Mouse (Mus musculus) embryonic facial prominence, embryonic 12.5 days (tissue): Measurements from ENCODE around the gene Barx1. TPM values are rescaled to one million over a fixed set of nuclear protein-coding genes. Genes with fewer than 3 reads are reported as not detected.

Source experiments
- ATAC-seq: fragments of 200-750 bp; cut with Nextera tagmentation; 2 replicates; pipeline ENCODE4 v1.8.0; 2017; ENCODE audit not compliant: insufficient number of reproducible peaks, insufficient read depth, low FRiP score, low TSS enrichment
- H3K27ac ChIP-seq: fragments of 300-500 bp; sonication (generic); 2 replicates; pipeline ENCODE4 v1.5.1; 2016; ENCODE audit warnings: mild to moderate bottlenecking
- H3K27me3 ChIP-seq: fragments of 300-500 bp; sonication (generic); 2 replicates; pipeline ENCODE4 v1.6.1; 2016; ENCODE audit warnings: mild to moderate bottlenecking, moderate library complexity
- H3K36me3 ChIP-seq: fragments of 300-500 bp; sonication (generic); 2 replicates; pipeline ENCODE4 v1.6.1; 2016; ENCODE audit warnings: mild to moderate bottlenecking
- H3K4me1 ChIP-seq: fragments of 300-500 bp; sonication (generic); 2 replicates; pipeline ENCODE4 v1.6.1; 2016
- H3K4me2 ChIP-seq: fragments of 300-500 bp; sonication (generic); replicated peaks from 2 replicates; pipeline ENCODE4 v1.6.1; 2016; ENCODE audit warnings: mild to moderate bottlenecking, moderate library complexity
- H3K4me3 ChIP-seq: fragments of 300-500 bp; sonication (generic); 2 replicates; pipeline ENCODE4 v1.5.1; 2016; ENCODE audit warnings: mild to moderate bottlenecking
- H3K9ac ChIP-seq: fragments of 300-500 bp; sonication (generic); 2 replicates; pipeline ENCODE4 v1.6.1; 2016; ENCODE audit warnings: mild to moderate bottlenecking, moderate library complexity
- H3K9me3 ChIP-seq: fragments of 300-500 bp; sonication (generic); 2 replicates; pipeline ENCODE4 v1.6.1; 2016; ENCODE audit warnings: mild to moderate bottlenecking, moderate library complexity
- WGBS: fragments of 180-500 bp; shearing (Covaris S2); methylation state at CpG from one replicate; pipeline ENCODE4 v1.1.7; 2016; 5-methylcytosine and 5-hydroxymethylcytosine counted together
- polyA plus RNA-seq: library from polyadenylated mRNA; unstranded; fragments of >200 nt; fragmentation: Nextera tagmentation; extraction: Ambion mirVana; gene quantifications from 2 replicates; pipeline ENCODE4 v1.2.1, GENCODE M21; 2016

Barx1 gene
- polyA plus RNA-seq, 1 experiment from 2014 or later = 107 TPM

GRCm38 (mm10) chr13:48650615-48651014 is 12.2 kb upstream of the Barx1 start:
- WGBS = 0% methylated on average over 1 of the region's 1 CpGs
- H3K4me3 ChIP-seq = no peak overlapping the region
- H3K4me2 ChIP-seq = no peak overlapping the region
- H3K36me3 ChIP-seq = no peaks in the 10 kb centered on the region
- H3K9me3 ChIP-seq = no peaks in the 10 kb centered on the region
- no peak overlapping the region for H3K27ac ChIP-seq
- H3K27me3 ChIP-seq = 0 out of 2 replicates have a peak, but pooled peaks cover 16% of the 10 kb centered on the region
- no peaks in the 10 kb centered on the region for H3K4me1 ChIP-seq
- H3K9ac ChIP-seq = no peak overlapping the region
- no peak for ATAC-seq

GRCm38 (mm10) chr13:48651132-48652065 is 11.4 kb upstream of the Barx1 start:
- ATAC-seq = no peak
- Histone ChIP-seq H3K4me3 (no peak overlapping the region), H3K27ac (no peak overlapping the region), H3K4me2 (no peak overlapping the region), H3K9ac (no peak overlapping the region), H3K4me1 (peaks cover 3% of the 10 kb centered on the region; the same call in 1 of the 2 replicates), H3K36me3 (no peaks in the 10 kb centered on the region), H3K27me3 (peaks cover 22% of the 10 kb centered on the region), H3K9me3 (no peaks in the 10 kb centered on the region)
- 61% methylated on average over 6 of the region's 6 CpGs for WGBS

- no peak overlapping the region for H3K27ac ChIP-seq
- 0 out of 2 replicates have a peak, but pooled peaks have one; percentile 18 for ATAC-seq
- H3K4me1 ChIP-seq = peaks cover 10% of the 10 kb centered on the region; the same call in 1 of the 2 replicates
- H3K4me3 ChIP-seq = no peak overlapping the region
- WGBS = 8% methylated on average over 14 of the region's 14 CpGs
- H3K4me2 ChIP-seq = no peak overlapping the region
- H3K36me3 ChIP-seq = no peaks in the 10 kb centered on the region
- no peaks in the 10 kb centered on the region for H3K9me3 ChIP-seq
- H3K9ac ChIP-seq = no peak overlapping the region
- H3K27me3 ChIP-seq = peaks cover 43% of the 10 kb centered on the region
Observed at GRCm38 (mm10) chr13:48653788-48654770, 8.7 kb upstream of the Barx1 start.

GRCm38 (mm10) chr13:48655637-48656036 is 7.2 kb upstream of the Barx1 start:
- Histone ChIP-seq H3K9ac (no peak overlapping the region), H3K4me2 (no peak overlapping the region)
- under 1% methylated on average over 8 of the region's 8 CpGs for WGBS

GRCm38 (mm10) chr13:48657791-48658190 is 5.0 kb upstream of the Barx1 start:
- ATAC-seq = no peak
- H3K9me3 ChIP-seq = no peaks in the 10 kb centered on the region
- H3K9ac ChIP-seq = no peak overlapping the region
- H3K4me3 ChIP-seq = no peak overlapping the region
- H3K27me3 ChIP-seq = peaks cover 67% of the 10 kb centered on the region
- no peak overlapping the region for H3K27ac ChIP-seq
- no peak overlapping the region for H3K4me2 ChIP-seq
- 3% methylated on average over 9 of the region's 9 CpGs for WGBS
- H3K36me3 ChIP-seq = no peaks in the 10 kb centered on the region
- peaks cover 28% of the 10 kb centered on the region for H3K4me1 ChIP-seq

More at GRCm38 (mm10) chr13:48655637-48656036, 7.2 kb upstream of the Barx1 start:
- Histone ChIP-seq H3K4me3 (no peak overlapping the region), H3K36me3 (no peaks in the 10 kb centered on the region), H3K4me1 (peaks cover 22% of the 10 kb centered on the region), H3K27me3 (peaks cover 58% of the 10 kb centered on the region), H3K27ac (no peak overlapping the region), H3K9me3 (no peaks in the 10 kb centered on the region)
- ATAC-seq = no peak

GRCm38 (mm10) chr13:48658588-48659253 is 4.1 kb upstream of the Barx1 start:
- WGBS = 1% methylated on average over 33 of the region's 33 CpGs
- H3K9ac ChIP-seq = peak overlapping the region; percentile 39; the same call in 1 of the 2 replicates
- no peak for ATAC-seq
- H3K4me3 ChIP-seq = peak overlapping the region; percentile 15
- H3K4me1 ChIP-seq = peaks cover 28% of the 10 kb centered on the region
- no peaks in the 10 kb centered on the region for H3K36me3 ChIP-seq
- H3K4me2 ChIP-seq = peak overlapping the region; percentile 78
- H3K9me3 ChIP-seq = no peaks in the 10 kb centered on the region
- no peak overlapping the region for H3K27ac ChIP-seq
- H3K27me3 ChIP-seq = peaks cover 72% of the 10 kb centered on the region

- 2% methylated on average over 38 of the region's 38 CpGs for WGBS
- Histone ChIP-seq H3K4me1 (peaks cover 28% of the 10 kb centered on the region), H3K27me3 (peaks cover 80% of the 10 kb centered on the region), H3K4me3 (peak overlapping the region; percentile 15), H3K9me3 (no peaks in the 10 kb centered on the region), H3K27ac (peak overlapping the region; percentile 33), H3K36me3 (no peaks in the 10 kb centered on the region), H3K4me2 (peak overlapping the region; percentile 78), H3K9ac (peak overlapping the region; percentile 4)
- ATAC-seq = no peak
Observed at GRCm38 (mm10) chr13:48659254-48660220, 3.3 kb upstream of the Barx1 start.

GRCm38 (mm10) chr13:48660221-48660734 is 2.5 kb upstream of the Barx1 start:
- Histone ChIP-seq H3K4me3 (peak overlapping the region; percentile 61), H3K4me2 (peak overlapping the region; percentile 78), H3K27ac (peak overlapping the region; percentile 33; the same call in 1 of the 2 replicates), H3K27me3 (peaks cover 85% of the 10 kb centered on the region), H3K36me3 (no peaks in the 10 kb centered on the region), H3K9ac (peak overlapping the region; percentile 4; the same call in 1 of the 2 replicates), H3K4me1 (peaks cover 34% of the 10 kb centered on the region), H3K9me3 (no peaks in the 10 kb centered on the region)
- ATAC-seq = no peak
- WGBS = under 1% methylated on average over 11 of the region's 11 CpGs

- 0 out of 2 replicates have a peak, but pooled peaks cover 2% of the 10 kb centered on the region for H3K36me3 ChIP-seq
- ATAC-seq = no peak
- H3K27me3 ChIP-seq = peaks cover 90% of the 10 kb centered on the region
- H3K4me3 ChIP-seq = peak overlapping the region; percentile 61; the same call in 1 of the 2 replicates
- H3K27ac ChIP-seq = peak overlapping the region; percentile 33; the same call in 1 of the 2 replicates
- H3K4me2 ChIP-seq = peak overlapping the region; percentile 78
- peaks cover 38% of the 10 kb centered on the region for H3K4me1 ChIP-seq
- 15% methylated on average over 6 of the region's 6 CpGs for WGBS
- H3K9me3 ChIP-seq = no peaks in the 10 kb centered on the region
- H3K9ac ChIP-seq = no peak overlapping the region
Observed at GRCm38 (mm10) chr13:48660741-48661140, 2.1 kb upstream of the Barx1 start.

GRCm38 (mm10) chr13:48661561-48661960 is 1.2 kb upstream of the Barx1 start:
- Histone ChIP-seq H3K27me3 (peaks cover 92% of the 10 kb centered on the region), H3K4me2 (peak overlapping the region; percentile 78), H3K9ac (no peak overlapping the region), H3K4me3 (peak overlapping the region; percentile 61), H3K4me1 (peaks cover 36% of the 10 kb centered on the region), H3K9me3 (no peaks in the 10 kb centered on the region), H3K36me3 (0 out of 2 replicates have a peak, but pooled peaks cover 2% of the 10 kb centered on the region), H3K27ac (peak overlapping the region; percentile 27; the same call in 1 of the 2 replicates)
- 0% methylated on average over 1 of the region's 1 CpGs for WGBS
- ATAC-seq = no peak
